Mouse (Mus musculus) mouse embryonic stem cell (cell line): ENCODE data around the gene Magee2.
"Not testable (repeated sequence)": the region's sequence is repeated elsewhere in the genome, so short reads cannot be mapped to it uniquely, and the experiment has no call there.

Source experiments
- in situ Hi-C, 2 experiments: fragments of 300-500 bp; cut with MboI; formaldehyde crosslinking; loops; 1 replicate in 1 of 2; 3 replicates in 1 of 2; pipeline ENCODE4 v1.14.3; 2019 to 2020; ENCODE audit warnings: low sequenced_read_pairs in 2 of 2, low pct_unique_long_range_greater_than_20kb in 1 of 2, mixed read lengths in 1 of 2; ENCODE audit not compliant: unreplicated experiment in 1 of 2

The Magee2 gene

DNA sequence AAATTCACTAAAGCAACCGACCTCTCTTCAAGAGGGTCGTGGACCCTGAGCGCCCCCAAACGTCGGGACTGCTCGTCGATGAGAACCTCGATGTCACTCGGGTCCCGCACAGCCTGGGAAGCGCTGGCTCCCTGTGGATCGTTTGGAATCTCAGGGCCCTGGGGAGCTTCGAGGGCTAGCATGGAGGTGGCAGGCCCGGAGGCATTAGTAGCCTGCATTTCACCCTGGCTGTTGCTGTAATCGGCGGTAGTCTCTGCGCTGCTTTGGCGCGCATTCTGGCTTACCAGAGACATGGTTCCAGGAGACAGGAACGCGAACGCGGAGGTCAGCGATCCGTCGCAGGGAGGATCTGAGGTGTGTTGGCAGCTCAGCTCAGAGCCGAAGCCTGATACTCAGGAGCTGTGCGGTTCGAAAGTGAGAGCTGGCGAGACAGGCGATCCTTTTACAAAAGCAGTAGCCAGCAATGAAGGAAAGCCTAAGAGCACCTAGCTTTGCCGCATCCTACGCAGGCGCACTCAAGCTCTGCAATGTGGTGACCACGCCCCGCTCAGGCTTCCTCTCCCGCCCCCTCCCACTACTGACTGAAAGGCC, at the start of gene Magee2:
Gene Magee2, minus strand, starts transcription at position 517 of the 591 bp plus-strand sequence.
- in situ Hi-C loops: no loop called here

DNA sequence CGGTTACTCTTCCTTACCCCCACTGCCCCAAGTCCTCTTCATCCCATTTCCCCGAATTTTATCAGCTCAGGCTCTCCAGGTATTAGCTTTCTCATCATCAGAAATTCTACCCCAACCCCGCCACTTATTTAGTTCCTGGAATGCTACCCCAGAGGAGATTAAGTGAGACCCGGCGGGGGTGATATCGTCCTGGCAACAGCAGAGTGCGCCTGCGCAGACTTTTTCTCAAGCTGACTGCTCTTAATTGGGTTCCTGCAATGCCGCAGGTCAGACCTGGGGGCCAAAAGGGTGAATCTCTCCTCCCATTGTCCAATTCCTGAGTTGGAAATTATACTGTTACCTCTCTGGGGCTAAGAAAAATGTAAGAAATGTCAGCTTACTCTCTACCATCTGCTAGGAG, 3.5 kb downstream of the Magee2 start:
- in situ Hi-C loops: no loop called here

DNA sequence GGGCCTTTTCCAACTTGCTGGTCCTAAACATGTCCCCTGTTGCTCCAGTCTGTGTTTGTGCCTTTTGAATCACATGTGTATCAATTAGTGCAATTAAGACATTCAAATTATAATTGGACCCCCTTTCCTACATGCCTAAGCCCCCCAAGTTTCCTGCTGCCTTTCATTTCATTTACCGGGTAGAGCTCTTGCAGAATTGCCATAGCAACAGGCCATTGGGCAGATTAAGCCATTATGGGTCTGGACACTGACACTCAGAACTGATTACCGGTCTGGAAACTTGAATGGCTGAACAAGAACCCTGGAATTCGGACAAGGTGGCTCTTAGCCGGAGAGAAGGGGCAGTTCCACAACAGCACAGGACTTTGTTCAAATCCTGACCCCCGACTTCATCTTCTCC, 39.5 kb downstream of the Magee2 start:
- in situ Hi-C loops: not testable (repeated sequence)

DNA sequence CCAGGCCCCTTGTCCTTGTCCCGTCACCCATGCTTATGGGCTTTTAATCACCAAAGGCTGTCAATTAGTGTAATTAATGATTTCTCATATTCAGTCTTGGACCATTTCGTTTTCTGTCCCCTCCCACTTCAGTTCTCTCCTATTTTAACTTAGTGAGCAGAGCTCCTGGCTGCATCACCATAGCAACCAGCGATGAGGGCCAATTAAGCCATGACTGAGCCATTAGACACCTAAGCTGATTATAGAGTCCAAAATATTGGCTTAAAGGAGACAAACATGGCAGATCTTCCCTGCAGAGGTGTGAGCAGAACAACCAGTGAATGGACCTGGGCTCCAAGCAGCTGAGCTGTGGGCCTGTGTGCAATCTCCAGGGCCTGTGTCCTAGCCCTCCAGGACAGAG, 40.1 kb downstream of the Magee2 start:
- in situ Hi-C loops: not testable (repeated sequence)

DNA sequence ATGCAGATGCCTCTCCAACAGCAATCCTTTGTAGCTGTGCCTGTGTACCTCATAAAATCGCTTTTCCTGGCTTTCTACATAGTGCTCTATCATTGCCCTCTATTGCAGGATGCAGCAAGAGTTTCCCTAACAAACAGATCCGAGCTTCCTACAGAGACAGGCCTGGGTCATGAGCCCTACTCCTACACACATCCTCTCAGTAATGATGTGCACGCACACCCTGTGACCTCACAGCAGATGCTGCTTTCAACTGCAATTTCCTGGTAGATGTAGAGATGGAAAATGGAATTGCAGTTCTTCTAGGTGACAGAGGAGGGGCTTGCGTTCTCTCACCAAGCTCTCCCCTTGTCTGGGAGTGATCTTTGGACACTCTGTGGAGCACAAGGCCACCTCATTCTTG, 43.4 kb downstream of the Magee2 start:
- in situ Hi-C loops: not testable (repeated sequence)
